18 mouse cellular contexts compared by ENCODE assay signal in genomic region chr19:21776671-21777070, GRCm38 (mm10). TPM values are rescaled to one million over a fixed set of nuclear protein-coding genes. Genes with fewer than 3 reads are reported as not detected.
DNase-seq lines count a peak whose midpoint lies in the region; ATAC-seq and TF ChIP-seq lines count a peak whose summit lies in the region.
"Had no signal": no experiment of that assay in that cellular context is flagged by ENCODE, and none has a peak within 500 bp of the region (broad histone marks: within the 10 kb centered on the region; RNA-seq: fewer than 3 reads in every experiment).

No protein-coding gene starts in this region.

- DNase-seq in forebrain, postnatal 0 days, result peak; percentile 52
- peak; percentile 12 for DNase-seq in intestine, embryonic 14.5 days (ENCODE audit: low spot score)
- DNase-seq in NIH3T3 (ENCODE audit: low read depth), result peak; percentile 92
- DNase-seq in layer of hippocampus, postnatal 10 days (ENCODE audit: low spot score in 2 of 2), result no peak
- DNase-seq: right cerebral cortex, postnatal 25 days had no signal

- no peaks in the 10 kb centered on the region for H3K36me3 ChIP-seq in forebrain, postnatal 0 days (ENCODE audit: insufficient read depth)
- no peaks in the 10 kb centered on the region for H3K36me3 ChIP-seq in forebrain, embryonic 15.5 days
- no peaks in the 10 kb centered on the region for H3K36me3 ChIP-seq in intestine, embryonic 14.5 days (ENCODE audit: control insufficient read depth, insufficient read depth, low read length)
- no peaks in the 10 kb centered on the region for H3K36me3 ChIP-seq in intestine, embryonic 15.5 days
- no peaks in the 10 kb centered on the region for H3K36me3 ChIP-seq in macrophage (ENCODE audit: inconsistent target)
- H3K36me3 ChIP-seq: embryonic facial prominence, embryonic 13.5 days; heart, embryonic 10.5 days; kidney, embryonic 15.5 days; liver, embryonic 12.5 days; neural tube, embryonic 15.5 days had no signal

- no peak overlapping the region for H3K9ac ChIP-seq in forebrain, postnatal 0 days
- no peak overlapping the region for H3K9ac ChIP-seq in forebrain, embryonic 15.5 days (replicated peaks)
- H3K9ac ChIP-seq in intestine, embryonic 14.5 days (ENCODE audit: low read length), result no peak overlapping the region
- H3K9ac ChIP-seq in intestine, embryonic 15.5 days, result no peak overlapping the region
- H3K9ac ChIP-seq: embryonic facial prominence, embryonic 13.5 days; forebrain, embryonic 13.5 days; hindbrain, embryonic 14.5 days; kidney, embryonic 15.5 days; liver, embryonic 12.5 days; neural tube, embryonic 15.5 days had no signal

- no peaks in the 10 kb centered on the region for H3K9me3 ChIP-seq in forebrain, postnatal 0 days (ENCODE audit: low read length)
- no peaks in the 10 kb centered on the region for H3K9me3 ChIP-seq in forebrain, embryonic 15.5 days
- H3K9me3 ChIP-seq in intestine, embryonic 14.5 days (ENCODE audit: control insufficient read depth, low read length), result no peaks in the 10 kb centered on the region
- no peaks in the 10 kb centered on the region for H3K9me3 ChIP-seq in intestine, embryonic 15.5 days
- H3K9me3 ChIP-seq: embryonic facial prominence, embryonic 13.5 days; forebrain, embryonic 13.5 days; G1E; heart, embryonic 10.5 days; kidney, embryonic 15.5 days; liver, embryonic 12.5 days; neural tube, embryonic 15.5 days had no signal

- peaks cover 10% of the 10 kb centered on the region for H3K4me1 ChIP-seq in forebrain, postnatal 0 days (ENCODE audit: insufficient read depth)
- H3K4me1 ChIP-seq in forebrain, embryonic 15.5 days, result peaks cover 37% of the 10 kb centered on the region
- H3K4me1 ChIP-seq in intestine, embryonic 14.5 days (replicated peaks; ENCODE audit: control insufficient read depth, insufficient read depth, low read length), result peaks cover 22% of the 10 kb centered on the region
- peaks cover 11% of the 10 kb centered on the region for H3K4me1 ChIP-seq in intestine, embryonic 15.5 days (replicated peaks)

- ATAC-seq in forebrain, postnatal 0 days, result no peak
- ATAC-seq in forebrain, embryonic 15.5 days (replicated peaks), result no peak
- no peak for ATAC-seq in intestine, embryonic 14.5 days (replicated peaks; ENCODE audit: low FRiP score, low TSS enrichment, low read depth)
- ATAC-seq in intestine, embryonic 15.5 days, result no peak
- ATAC-seq: forebrain, embryonic 13.5 days; liver, embryonic 12.5 days; Patski had no signal

- H3K79me2 ChIP-seq in macrophage (ENCODE audit: inconsistent target), result peaks cover 30% of the 10 kb centered on the region

- no peak overlapping the region for H3K4me3 ChIP-seq in forebrain, postnatal 0 days (ENCODE audit: low read depth, low read length)
- no peak overlapping the region for H3K4me3 ChIP-seq in forebrain, embryonic 15.5 days
- H3K4me3 ChIP-seq in intestine, embryonic 14.5 days (ENCODE audit: low read depth, low read length), result no peak overlapping the region
- no peak overlapping the region for H3K4me3 ChIP-seq in intestine, embryonic 15.5 days (replicated peaks)
- H3K4me3 ChIP-seq in macrophage (ENCODE audit: inconsistent target), result no peak overlapping the region
- H3K4me3 ChIP-seq: forebrain, embryonic 13.5 days; kidney, embryonic 15.5 days; neural tube, embryonic 15.5 days had no signal

- WGBS in forebrain, postnatal 0 days, result 59% methylated on average over 3 of the region's 3 CpGs
- 72% methylated on average over 3 of the region's 3 CpGs for WGBS in forebrain, embryonic 15.5 days
- WGBS in intestine, embryonic 14.5 days, result 64% methylated on average over 3 of the region's 3 CpGs
- 66% methylated on average over 3 of the region's 3 CpGs for WGBS in intestine, embryonic 15.5 days
- WGBS in macrophage (ENCODE audit: missing documents), result 71% methylated on average over 3 of the region's 3 CpGs

- no peak for TF ChIP-seq CTCF in forebrain, postnatal 0 days (IDR thresholded peaks at IDR 0.05; ENCODE audit: low read depth)

- no peak overlapping the region for H3K27ac ChIP-seq in forebrain, postnatal 0 days (ENCODE audit: low read depth, low read length)
- H3K27ac ChIP-seq in forebrain, embryonic 15.5 days (replicated peaks), result no peak overlapping the region
- no peak overlapping the region for H3K27ac ChIP-seq in intestine, embryonic 14.5 days (ENCODE audit: low read depth)
- H3K27ac ChIP-seq in intestine, embryonic 15.5 days, result no peak overlapping the region
- peak overlapping the region; percentile 58 for H3K27ac ChIP-seq in macrophage
- H3K27ac ChIP-seq: embryonic facial prominence, embryonic 13.5 days; forebrain, embryonic 13.5 days; hindbrain, embryonic 14.5 days; kidney, embryonic 15.5 days; liver, embryonic 12.5 days; neural tube, embryonic 15.5 days; stomach, postnatal 0 days had no signal

- H3K4me2 ChIP-seq in forebrain, postnatal 0 days (ENCODE audit: low read depth), result no peak overlapping the region
- no peak overlapping the region for H3K4me2 ChIP-seq in forebrain, embryonic 15.5 days (replicated peaks)
- no peak overlapping the region for H3K4me2 ChIP-seq in intestine, embryonic 14.5 days (ENCODE audit: low read length)
- no peak overlapping the region for H3K4me2 ChIP-seq in intestine, embryonic 15.5 days (replicated peaks)

- no peaks in the 10 kb centered on the region for H3K27me3 ChIP-seq in forebrain, postnatal 0 days (ENCODE audit: insufficient read depth, low read length)
- no peaks in the 10 kb centered on the region for H3K27me3 ChIP-seq in forebrain, embryonic 15.5 days
- no peaks in the 10 kb centered on the region for H3K27me3 ChIP-seq in intestine, embryonic 14.5 days (replicated peaks; ENCODE audit: control insufficient read depth, insufficient read depth, low read length)
- H3K27me3 ChIP-seq in intestine, embryonic 15.5 days (replicated peaks), result no peaks in the 10 kb centered on the region
- H3K27me3 ChIP-seq: embryonic facial prominence, embryonic 13.5 days; forebrain, embryonic 13.5 days; kidney, embryonic 15.5 days; neural tube, embryonic 15.5 days; Patski had no signal

RNA-seq across cellular contexts. Expression of gene Cemip2, which starts 1.5 kb away (rescaled TPM):
- total RNA-seq in forebrain, postnatal 0 days (2014; rRNA removed), result 30.7 and 42.5 TPM in 2 replicates
- 13.4 and 17.4 TPM in 2 replicates for polyA plus RNA-seq in forebrain, postnatal 0 days (2015; fragmentation: Nextera tagmentation; extraction: Ambion mirVana)
- 39.3 and 43.0 TPM in 2 replicates for polyA plus RNA-seq in forebrain, embryonic 15.5 days (2015; fragmentation: Nextera tagmentation; extraction: Ambion mirVana)
- 14.8 and 16.9 TPM in 2 replicates for polyA plus RNA-seq in intestine, embryonic 14.5 days (2014; fragmentation: Nextera tagmentation; extraction: Ambion mirVana)
- polyA plus RNA-seq in intestine, embryonic 15.5 days (2015; fragmentation: Nextera tagmentation; extraction: Ambion mirVana), result 11.1 and 12.0 TPM in 2 replicates
- 100 to 1,000 TPM in 3 of 26 experiments, 10 to 100 TPM in 23; 37.8 to 540 (median 52.2) TPM for total RNA-seq in macrophage (2018; cell fraction: chromatin; rRNA removed)
- 10 to 100 TPM in 24 of 26 experiments, 1 to 10 TPM in 2; 8.0 to 55.8 (median 15.1) TPM for total RNA-seq in macrophage (2018; cell fraction: cytosol; rRNA removed)
- total RNA-seq in macrophage (2018; cell fraction: nucleus; rRNA removed), result 100 to 1,000 TPM in 2 of 26 experiments, 10 to 100 TPM in 24; 33.4 to 439 (median 45.1) TPM
- polyA plus RNA-seq in macrophage (2018), result 6.8 to 11.2 TPM (median 10.2 TPM) in 3 replicates
- 10 to 100 TPM; 18.5 to 22.9 TPM for total RNA-seq in layer of hippocampus, postnatal 10 days (2021)

Comparison
In these comparisons a context has a peak if more than half of its experiments do, and no peak if none do; other contexts are left out.
1. DNase-seq: peak in forebrain, postnatal 0 days (single experiment), intestine, embryonic 14.5 days (single experiment) and NIH3T3 (single experiment); none in layer of hippocampus, postnatal 10 days (0 of 2).